Mouse (Mus musculus): ENCODE measurements around the gene Cspg5. TPM values are rescaled to one million over a fixed set of nuclear protein-coding genes. Genes with fewer than 3 reads are reported as not detected.
A peak's percentile ranks its signal among the peaks of the same experiment; 100 is the strongest.

Cspg5 gene
- total RNA-seq, 2 experiments from 2014 or later: 0.17 TPM; not detected in 1

DNA sequence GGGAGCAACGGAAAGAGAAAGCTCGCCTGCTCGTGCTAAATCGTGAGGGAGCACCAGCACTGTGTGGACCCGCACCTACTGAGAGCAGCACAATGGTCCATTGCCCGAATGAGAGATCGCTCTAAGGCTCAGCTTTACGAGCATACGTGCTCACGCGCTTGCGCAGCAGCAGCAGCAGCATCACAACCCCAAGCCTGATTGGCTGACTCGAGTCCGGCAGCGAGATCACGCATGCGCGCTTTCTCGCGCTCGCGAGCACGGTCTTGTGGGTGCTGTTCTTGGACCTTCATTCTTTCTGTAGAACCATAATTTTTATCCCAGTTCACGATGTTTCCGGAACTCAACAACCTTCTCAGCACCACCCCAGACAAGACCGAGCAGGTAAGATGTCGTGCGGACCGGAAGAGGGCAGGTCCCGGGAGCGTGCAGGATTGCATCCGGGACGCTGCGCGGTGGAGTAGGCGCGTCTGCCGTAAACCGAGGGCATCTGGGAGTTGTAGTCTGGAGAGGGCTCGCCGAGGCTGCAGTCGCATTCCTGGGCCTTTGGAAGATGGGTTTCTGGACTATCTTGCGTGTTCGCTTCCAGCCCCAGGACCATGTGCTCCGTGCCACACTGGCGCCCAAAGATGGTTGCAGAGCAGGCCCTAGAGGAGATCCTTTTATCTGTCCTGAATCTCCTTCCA lies 61.5 kb downstream of the Cspg5 start, which contains the start of gene Elp6:
Gene Elp6, plus strand, starts transcription at position 205 of the 683 bp plus-strand sequence.
- ATAC-seq (replicated peaks; ENCODE audit: low FRiP score, poor library complexity, severe bottlenecking): peak; percentile 99

- no peak for ATAC-seq (replicated peaks; ENCODE audit: low FRiP score, poor library complexity, severe bottlenecking)
Observed at GRCm38 (mm10) chr9:110306371-110306770, 62.8 kb downstream of the Cspg5 start.

Other genes with a start within 250 kb of the Cspg5 start
- gene Smarcc1, start 126.1 kb upstream of the Cspg5 start, total RNA-seq (2015; ENCODE audit: low replicate concordance): 24.9 and 33.6 TPM in 2 replicates
- gene Smarcc1, start 126.1 kb upstream of the Cspg5 start, total RNA-seq (2017; ENCODE audit: low replicate concordance): 17.6 and 24.5 TPM in 2 replicates
- gene Dhx30, start 126.0 kb upstream of the Cspg5 start, total RNA-seq (2015; ENCODE audit: low replicate concordance): 13.3 and 19.2 TPM in 2 replicates
- gene Dhx30, start 126.0 kb upstream of the Cspg5 start, total RNA-seq (2017; ENCODE audit: low replicate concordance): 7.8 and 10.7 TPM in 2 replicates
- 0.19 and 1.5 TPM in 2 replicates for gene Elp6, start 61.4 kb downstream of the Cspg5 start, total RNA-seq (2015; ENCODE audit: low replicate concordance)
- gene Elp6, start 61.4 kb downstream of the Cspg5 start, total RNA-seq (2017; ENCODE audit: low replicate concordance): 0.56 and 1.8 TPM in 2 replicates
- gene Scap, start 89.5 kb downstream of the Cspg5 start, total RNA-seq (2015; ENCODE audit: low replicate concordance): 6.9 and 13.8 TPM in 2 replicates
- 2.6 and 3.7 TPM in 2 replicates for gene Scap, start 89.5 kb downstream of the Cspg5 start, total RNA-seq (2017; ENCODE audit: low replicate concordance)
- 3.8 and 4.2 TPM in 2 replicates for gene Ptpn23, start 164.4 kb downstream of the Cspg5 start, total RNA-seq (2015; ENCODE audit: low replicate concordance)
- 0.60 and 1.1 TPM in 2 replicates for gene Ptpn23, start 164.4 kb downstream of the Cspg5 start, total RNA-seq (2017; ENCODE audit: low replicate concordance)
- gene Ngp, start 176.0 kb downstream of the Cspg5 start, total RNA-seq (2015; ENCODE audit: low replicate concordance): 6,400 and 7,048 TPM in 2 replicates
- 1,550 and 2,626 TPM in 2 replicates for gene Ngp, start 176.0 kb downstream of the Cspg5 start, total RNA-seq (2017; ENCODE audit: low replicate concordance)
- 4.8 and 18.4 TPM in 2 replicates for gene Klhl18, start 232.9 kb downstream of the Cspg5 start, total RNA-seq (2015; ENCODE audit: low replicate concordance)
- 2.4 and 3.4 TPM in 2 replicates for gene Klhl18, start 232.9 kb downstream of the Cspg5 start, total RNA-seq (2017; ENCODE audit: low replicate concordance)
- gene Kif9, start 233.2 kb downstream of the Cspg5 start, total RNA-seq (2015; ENCODE audit: low replicate concordance): 0.84 TPM in 1 of 2 replicates, not detected in the other
- gene Kif9, start 233.2 kb downstream of the Cspg5 start, total RNA-seq (2017; ENCODE audit: low replicate concordance): 0.42 TPM in 1 of 2 replicates, not detected in the other